Mouse (Mus musculus): ENCODE results near the gene Mlf2.

Mlf2 gene

DNA sequence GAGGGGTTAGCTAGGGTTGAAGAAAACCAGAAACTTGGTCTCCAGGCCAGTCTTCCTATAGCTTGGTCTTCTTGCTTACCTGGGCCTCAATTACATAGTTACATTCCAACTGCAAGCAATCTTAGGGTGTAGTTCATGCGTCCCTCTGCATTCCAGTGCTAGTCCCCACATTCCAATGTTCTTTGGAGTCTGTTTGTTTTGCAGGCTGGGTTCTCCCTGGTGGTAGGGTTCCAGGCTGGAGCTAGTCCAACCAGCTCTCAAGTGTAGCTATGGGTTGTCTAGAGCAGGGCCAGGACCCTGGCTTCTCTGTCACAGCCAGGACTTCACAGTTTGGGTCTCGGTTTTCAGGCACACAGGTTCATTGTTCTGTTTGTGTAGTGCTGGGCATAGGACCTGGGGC lies 6.3 kb downstream of the Mlf2 start:
- peak; percentile 32 for DNase-seq

DNA sequence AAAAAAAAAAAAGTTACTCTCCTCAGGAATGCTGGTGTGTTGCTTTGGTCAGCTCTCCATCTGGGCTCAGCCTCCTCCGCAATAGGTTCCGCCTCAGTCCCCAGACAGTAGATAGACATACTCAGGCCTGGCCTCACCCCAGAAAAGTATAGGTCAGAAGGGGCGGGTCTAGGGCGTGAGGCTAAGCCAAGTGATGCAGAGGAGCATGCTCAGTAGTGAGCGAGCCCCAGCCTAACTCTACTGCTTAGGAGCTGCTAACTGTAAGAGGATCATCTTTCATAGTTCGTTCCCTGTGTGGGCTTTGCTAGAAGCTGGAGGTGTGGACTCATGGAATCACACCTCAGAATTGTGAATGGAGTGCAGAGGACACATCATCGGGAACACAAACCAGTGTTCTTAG lies 7.4 kb downstream of the Mlf2 start:
- no peak for DNase-seq

DNA sequence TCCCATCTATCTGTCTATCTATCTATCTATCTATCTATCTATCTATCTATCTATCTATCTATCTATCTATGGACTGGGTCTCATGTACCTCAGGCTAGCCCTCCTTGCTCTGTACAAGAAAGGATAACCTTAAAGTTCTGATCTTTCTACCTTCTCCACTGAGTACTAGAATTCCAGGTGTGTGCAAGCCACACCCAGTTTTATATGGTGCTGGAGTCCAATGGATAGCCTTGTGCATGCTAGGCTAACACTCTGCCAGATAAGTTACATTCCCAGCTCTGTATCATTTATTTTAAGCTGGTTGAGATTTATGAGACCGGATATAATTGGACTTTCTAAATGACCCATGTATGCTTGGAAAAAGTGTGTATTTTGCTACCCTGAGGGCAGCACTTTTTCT lies 10.5 kb downstream of the Mlf2 start:
- no peak for DNase-seq

DNA sequence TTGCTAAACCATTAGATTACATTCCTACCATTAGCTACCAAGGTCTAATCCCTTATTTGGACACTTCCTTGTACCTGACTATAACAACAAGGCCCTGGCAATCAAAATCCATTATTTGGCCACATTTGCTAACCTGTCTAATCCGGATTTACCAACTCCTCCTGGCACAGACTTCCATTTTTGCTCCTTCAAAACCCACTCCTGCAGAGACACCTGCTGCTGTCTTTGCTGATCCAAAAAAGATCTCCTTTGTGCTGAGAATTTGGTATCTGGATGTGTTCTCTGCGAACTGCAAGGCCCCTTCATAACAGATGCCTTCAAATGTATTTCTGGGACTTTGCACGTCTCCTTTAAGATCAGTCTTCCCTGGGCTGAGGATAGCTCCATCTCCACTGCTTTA lies 12.3 kb downstream of the Mlf2 start:
- DNase-seq: peak; percentile 74

DNA sequence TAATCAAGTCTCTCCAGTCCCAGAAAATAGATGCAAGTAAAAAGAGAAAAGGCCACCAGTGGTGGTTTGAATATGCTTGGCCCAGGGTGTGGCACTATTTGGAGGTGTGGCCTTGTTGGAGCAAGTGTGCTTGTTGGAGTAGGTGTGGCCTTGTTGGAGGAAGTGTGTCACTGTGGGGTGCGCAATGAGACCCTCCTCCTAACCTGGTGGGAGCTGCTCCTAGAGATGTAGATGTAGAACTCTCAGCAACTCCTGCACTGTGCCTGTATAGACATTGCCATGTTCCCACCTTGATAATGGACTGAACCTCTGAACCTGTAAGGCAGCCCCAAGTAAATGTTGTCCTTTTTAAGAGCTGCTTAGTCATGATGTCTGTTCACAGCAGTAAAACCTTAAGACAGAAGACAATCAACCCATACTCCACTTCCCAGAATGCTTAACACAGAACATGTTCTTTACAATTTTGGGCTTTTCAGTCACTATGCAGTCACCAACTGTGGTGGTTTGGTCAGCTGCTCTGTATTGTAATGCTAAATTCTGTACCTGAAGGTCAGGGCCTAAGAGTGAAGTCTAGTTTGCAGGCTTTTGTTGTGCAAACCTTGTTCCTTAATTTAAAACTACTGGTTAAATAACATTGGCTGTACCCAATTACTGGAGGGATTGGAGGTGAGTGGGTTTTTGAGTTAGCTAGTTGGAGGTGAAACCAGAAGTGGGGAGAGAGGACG lies 23.0 kb downstream of the Mlf2 start:
- DNase-seq: no peak

DNA sequence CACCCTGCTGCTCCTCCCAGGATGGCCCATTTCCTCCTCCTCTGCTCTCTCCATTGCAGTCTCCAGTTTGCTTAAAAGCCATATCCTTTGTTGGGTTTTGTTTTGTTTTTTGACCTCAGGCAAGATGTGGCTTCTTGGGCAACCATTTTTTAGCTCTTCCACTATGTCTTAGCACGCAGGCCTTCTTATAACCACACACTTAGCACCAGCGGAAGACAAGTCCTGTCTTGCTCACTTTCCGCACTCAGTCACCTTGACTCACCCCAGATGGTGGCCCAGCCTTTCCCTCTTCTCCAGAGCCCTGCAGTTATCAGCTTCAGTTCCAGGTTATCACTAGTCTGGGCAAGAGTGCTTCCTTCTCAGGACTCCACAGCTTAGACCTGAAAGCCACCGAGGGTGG lies 24.0 kb downstream of the Mlf2 start:
- no peak for DNase-seq

DNA sequence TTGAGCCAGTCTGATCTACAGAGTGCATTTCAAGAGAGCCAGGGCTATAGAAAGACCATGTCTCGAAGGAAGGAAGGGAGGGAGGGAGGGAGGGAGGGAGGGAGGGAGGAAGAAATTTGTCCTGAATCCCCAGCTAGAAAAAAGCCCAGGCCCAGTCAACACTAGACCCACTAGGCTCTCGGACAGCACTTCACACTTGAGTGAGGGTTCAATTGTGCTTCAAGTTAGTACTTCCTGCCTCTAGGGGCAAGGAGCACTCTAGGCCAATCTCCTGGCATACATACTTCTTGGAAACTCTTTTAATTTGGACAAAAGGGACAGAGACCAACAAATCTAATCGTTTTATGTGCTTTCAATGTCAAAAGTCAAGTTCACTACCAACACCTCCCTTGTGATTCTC lies 26.9 kb downstream of the Mlf2 start:
- DNase-seq: no peak

DNA sequence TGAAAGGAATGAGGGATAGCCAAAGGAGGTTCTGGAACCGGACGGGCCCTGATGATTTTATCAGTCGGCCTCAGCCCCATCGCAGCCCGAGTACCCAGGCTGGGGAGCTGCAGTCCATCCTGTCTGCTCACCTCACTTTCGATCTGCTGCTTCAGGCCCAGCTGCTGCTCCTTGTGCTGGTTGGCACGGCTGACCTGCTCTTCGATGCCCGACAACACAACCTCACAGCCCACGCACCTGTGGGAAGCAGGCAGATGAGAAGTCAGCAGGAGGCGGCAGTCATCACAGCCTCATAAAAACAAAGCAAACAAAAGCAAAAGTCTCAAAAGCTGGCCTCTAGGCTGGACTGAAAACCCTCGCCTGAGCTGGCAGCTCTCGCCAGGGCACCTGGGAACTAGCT lies 28.8 kb downstream of the Mlf2 start:
- DNase-seq: no peak

DNA sequence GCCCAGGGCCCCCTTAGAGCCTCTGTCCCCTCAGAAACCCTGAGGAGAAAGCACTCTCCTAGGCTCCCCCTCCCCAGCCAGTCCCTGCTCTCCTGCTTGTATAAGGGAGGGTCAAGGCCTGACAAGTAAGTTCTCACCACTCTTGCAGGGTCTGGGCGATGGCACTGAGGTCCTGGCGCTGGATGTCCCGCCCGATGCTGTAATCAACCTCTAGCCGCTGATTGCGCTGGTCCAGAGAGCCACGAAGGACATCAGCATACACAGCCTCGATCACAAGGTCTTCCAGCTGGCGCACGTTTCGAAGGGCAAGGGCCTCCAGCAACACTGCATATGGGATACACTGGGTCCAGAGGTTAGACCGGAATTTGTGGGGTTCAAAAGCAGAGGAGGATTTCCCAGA lies 29.8 kb downstream of the Mlf2 start:
- DNase-seq: no peak

DNA sequence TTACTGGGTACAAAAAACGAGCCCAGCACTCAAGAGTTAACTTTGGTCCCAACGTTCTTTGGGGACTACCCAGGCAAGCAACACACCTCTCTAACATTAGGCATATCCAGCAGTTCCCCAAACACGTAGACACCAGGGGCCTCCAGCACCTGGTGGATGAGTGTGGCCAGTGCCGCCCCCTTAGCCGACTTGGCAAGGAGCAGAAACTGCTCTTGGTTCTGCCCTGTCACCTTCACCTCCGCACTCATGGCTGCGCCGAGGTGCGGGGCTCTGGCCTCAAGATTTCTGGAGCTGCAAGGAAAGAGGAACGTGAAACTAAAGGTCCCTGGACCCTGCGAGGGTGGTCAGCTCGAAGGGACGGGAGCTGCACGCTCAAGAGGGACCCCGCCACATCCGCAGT lies 33.5 kb downstream of the Mlf2 start:
- DNase-seq: no peak

DNA sequence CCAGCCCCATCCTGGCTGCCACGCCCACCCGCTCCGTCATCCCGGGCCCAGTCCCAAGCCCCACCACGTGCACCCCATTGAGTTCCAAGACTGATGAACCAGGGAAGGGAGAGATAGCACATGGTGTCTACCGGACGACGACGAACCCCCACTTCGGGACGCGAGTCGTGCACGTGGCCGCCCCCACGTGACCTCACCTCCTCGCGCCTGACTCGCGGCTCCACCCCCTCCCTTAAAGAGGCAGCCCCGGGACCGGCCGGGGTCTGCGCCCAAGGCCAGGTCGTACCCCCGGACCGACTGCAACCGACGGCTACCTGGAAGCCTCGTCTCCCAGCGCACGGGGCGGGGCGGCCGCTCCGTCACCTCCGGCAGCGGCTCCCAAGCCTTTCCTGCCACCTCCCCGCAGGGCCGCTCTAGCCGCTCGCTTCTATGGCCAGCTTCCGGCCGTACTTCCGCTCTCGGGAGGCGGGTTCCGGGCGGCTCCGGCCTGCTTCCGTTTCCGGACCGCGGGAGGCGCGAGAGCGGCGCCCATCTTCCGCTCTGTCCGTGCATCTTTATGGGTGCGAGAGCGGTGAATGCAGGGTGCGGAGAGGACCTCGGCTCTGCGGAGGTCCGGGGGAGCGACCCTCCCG lies 34.0 kb downstream of the Mlf2 start, which contains the start of gene Cops7a:
TSS of gene Cops7a (minus strand) at position 451 of the 632 bp plus-strand sequence.
- peak; percentile 93 for DNase-seq

DNA sequence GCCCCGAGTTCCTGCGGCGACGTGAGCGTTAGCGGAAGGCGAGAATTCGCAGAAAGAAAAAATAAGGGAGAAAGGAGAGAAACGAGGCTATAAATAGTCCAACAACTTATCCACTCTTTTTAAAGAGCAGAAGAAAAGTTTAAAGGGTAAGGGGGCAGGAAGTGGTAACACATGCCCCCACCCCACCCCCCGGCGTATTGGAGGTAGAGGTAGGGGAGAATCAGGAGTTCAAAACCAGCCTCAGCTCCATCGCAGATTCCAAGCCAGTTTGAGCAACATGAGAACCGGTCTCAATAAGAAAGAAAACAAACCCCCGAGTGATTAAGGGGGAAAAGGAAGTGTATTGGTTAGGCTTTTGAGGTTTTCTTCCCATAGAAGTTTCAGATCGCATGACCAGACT lies 34.6 kb downstream of the Mlf2 start:
- peak; percentile 50 for DNase-seq

DNA sequence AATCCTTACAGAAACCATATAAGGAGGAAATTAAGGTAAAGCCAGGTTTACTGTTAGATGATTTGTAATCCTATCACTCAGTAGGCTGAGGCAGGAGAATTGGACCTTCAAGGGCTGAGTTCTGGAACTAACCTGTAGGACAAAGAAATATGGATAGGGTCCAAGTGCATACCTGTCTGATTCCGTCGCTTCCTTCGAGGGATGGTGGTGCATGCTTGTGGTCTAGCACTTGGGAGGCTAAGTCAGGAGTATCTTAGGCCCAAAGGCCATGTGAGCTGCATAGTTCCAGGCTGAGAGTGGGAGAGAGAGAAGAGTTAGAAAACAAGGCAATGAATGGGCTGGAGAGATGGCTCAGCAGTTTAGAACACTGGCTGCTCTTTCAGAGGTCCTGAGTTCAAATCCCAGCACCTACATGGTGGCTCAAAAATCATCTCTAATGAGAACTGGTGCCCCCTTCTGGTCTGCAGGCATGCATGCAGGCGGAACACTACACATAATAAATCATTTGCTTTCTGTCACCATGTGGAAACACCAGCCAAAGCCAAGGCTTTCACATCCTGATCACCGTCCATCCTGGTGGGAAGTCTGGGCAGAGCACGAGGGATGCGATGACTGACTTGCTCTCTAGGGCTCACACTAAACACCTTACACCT lies 35.4 kb downstream of the Mlf2 start:
- DNase-seq: no peak

DNA sequence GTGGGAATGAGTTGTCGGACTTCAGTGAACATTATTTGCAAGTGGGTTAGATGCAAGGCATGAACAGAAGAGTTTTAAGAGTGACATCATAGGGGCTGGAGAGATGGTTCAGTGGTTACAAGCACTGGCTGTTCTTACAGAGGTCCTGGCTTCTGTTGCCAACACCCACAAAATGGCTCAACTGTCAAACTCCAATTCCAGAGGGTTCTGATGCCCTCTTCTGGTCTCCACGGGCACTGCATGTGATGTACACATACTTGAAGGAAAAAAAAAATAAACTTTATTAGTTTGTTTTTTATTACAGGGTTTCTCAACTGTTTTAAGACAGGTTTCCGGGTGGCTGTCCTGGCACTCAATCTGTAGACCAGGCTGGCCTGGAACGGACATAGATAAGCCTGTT lies 36.6 kb downstream of the Mlf2 start:
- DNase-seq: peak; percentile 67

All from cerebellum, adult 9-10 months (tissue).